Mouse (Mus musculus) bone marrow, adult 2 months (tissue): ENCODE data around the gene Limch1.

ENCODE experiments used
- CTCF ChIP-seq: fragments of 200-500 bp; IDR thresholded peaks from 2 replicates; pipeline ENCODE4 v1.5.1; 2011; ENCODE audit warnings: low read length, control low read depth; ENCODE audit not compliant: control insufficient read depth, insufficient read depth
- POLR2A ChIP-seq: fragments of 200-500 bp; IDR thresholded peaks from 2 replicates; pipeline ENCODE4 v1.6.1; 2011; ENCODE audit warnings: low read depth, mild to moderate bottlenecking, control low read depth, low read length, borderline replicate concordance; ENCODE audit not compliant: control insufficient read depth

GRCm38 (mm10) chr5:66802196-66802595 lies 56.6 kb downstream of the Limch1 start:
- TF ChIP-seq POLR2A (no peak), CTCF (no peak)
